Mouse (Mus musculus) embryonic facial prominence, embryonic 13.5 days (tissue): ENCODE measurements around the gene Bst2. TPM values are rescaled to one million over a fixed set of nuclear protein-coding genes. Genes with fewer than 3 reads are reported as not detected.

Experiments used
- ATAC-seq: fragments of 200-750 bp; cut with Nextera tagmentation; 2 replicates; pipeline ENCODE4 v1.8.0; 2017; ENCODE audit warnings: low read depth; ENCODE audit not compliant: insufficient number of reproducible peaks, insufficient read depth, low FRiP score, low TSS enrichment
- H3K27ac ChIP-seq: fragments of 300-500 bp; sonication (generic); 2 replicates; pipeline ENCODE4 v1.5.1; 2015; ENCODE audit warnings: moderate library complexity, mild to moderate bottlenecking, inconsistent platforms
- H3K27me3 ChIP-seq: fragments of 300-500 bp; sonication (generic); 2 replicates; pipeline ENCODE4 v1.6.1; 2015; ENCODE audit warnings: mild to moderate bottlenecking, inconsistent platforms
- H3K36me3 ChIP-seq: fragments of 300-500 bp; sonication (generic); 2 replicates; pipeline ENCODE4 v1.6.1; 2015; ENCODE audit warnings: mild to moderate bottlenecking, inconsistent platforms
- H3K4me1 ChIP-seq: fragments of 300-500 bp; sonication (generic); 2 replicates; pipeline ENCODE4 v1.6.1; 2015; ENCODE audit warnings: inconsistent platforms
- H3K4me2 ChIP-seq: fragments of 300-500 bp; sonication (generic); 2 replicates; pipeline ENCODE4 v1.6.1; 2015; ENCODE audit warnings: moderate library complexity, mild to moderate bottlenecking, inconsistent platforms
- H3K4me3 ChIP-seq: fragments of 300-500 bp; sonication (generic); 2 replicates; pipeline ENCODE4 v1.5.1; 2015; ENCODE audit warnings: mild to moderate bottlenecking, inconsistent platforms
- H3K9ac ChIP-seq: fragments of 300-500 bp; sonication (generic); 2 replicates; pipeline ENCODE4 v1.6.1; 2015; ENCODE audit warnings: mild to moderate bottlenecking, inconsistent platforms
- H3K9me3 ChIP-seq: fragments of 300-500 bp; sonication (generic); 2 replicates; pipeline ENCODE4 v1.6.1; 2016; ENCODE audit warnings: inconsistent platforms
- WGBS: fragments of 180-500 bp; shearing (Covaris S2); methylation state at CpG from one replicate; pipeline ENCODE4 v1.1.7; 2015; ENCODE audit warnings: mixed read lengths; 5-methylcytosine and 5-hydroxymethylcytosine counted together
- polyA plus RNA-seq: library from polyadenylated mRNA; unstranded; fragments of >200 nt; fragmentation: Nextera tagmentation; extraction: Ambion mirVana; gene quantifications from 2 replicates; pipeline ENCODE4 v1.2.1, GENCODE M21; 2015

Bst2 gene
- polyA plus RNA-seq, 1 experiment from 2014 or later, result 18.0 TPM

- peak within 1 kb of the TSS; percentile 56 for H3K9ac ChIP-seq
- H3K4me2 ChIP-seq, result peak within 1 kb of the TSS; percentile 64
- no peak within 1 kb of the TSS for H3K27ac ChIP-seq
- ATAC-seq, result no peak
- peak within 1 kb of the TSS; percentile 43 for H3K4me3 ChIP-seq
- H3K36me3 ChIP-seq, result no peaks in the 10 kb centered on the region
- WGBS, result 4% methylated on average over 70 of the region's 70 CpGs
- H3K4me1 ChIP-seq, result peaks cover 21% of the 10 kb centered on the region
- H3K27me3 ChIP-seq, result peaks cover 80% of the 10 kb centered on the region
- H3K9me3 ChIP-seq, result no peaks in the 10 kb centered on the region
Observed at GRCm38 (mm10) chr8:71558071-71558957, 21.1 kb upstream of the Bst2 start, which contains the start of gene Tmem221. Gene Tmem221 (minus strand): TSS chr8:71558871.

DNA sequence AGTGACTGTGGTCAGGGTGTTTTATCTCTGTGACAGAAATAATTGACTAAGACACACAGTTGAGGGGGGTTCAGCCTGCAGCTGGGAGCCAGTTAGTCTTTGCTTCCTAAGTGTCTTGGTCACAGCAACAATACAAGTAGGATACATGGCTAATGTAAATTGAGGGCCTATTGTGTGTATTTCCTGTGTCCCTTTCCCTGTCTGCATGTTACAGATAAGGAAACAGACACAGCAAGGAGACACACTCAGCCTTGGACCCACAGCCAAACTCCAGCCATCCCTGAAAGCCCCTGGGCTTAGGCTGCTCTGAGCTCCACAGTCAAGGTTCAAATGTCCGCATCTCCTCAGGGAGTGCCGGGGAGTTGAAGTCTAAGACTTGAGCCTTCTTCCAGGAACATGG, 17.4 kb upstream of the Bst2 start:
- Histone ChIP-seq H3K27ac (no peak overlapping the region), H3K27me3 (peaks cover 44% of the 10 kb centered on the region)
- 93% methylated on average over 2 of the region's 2 CpGs for WGBS

GRCm38 (mm10) chr8:71554001-71554400, 16.7 kb upstream of the Bst2 start:
- Histone ChIP-seq H3K4me3 (no peak overlapping the region), H3K9me3 (no peaks in the 10 kb centered on the region), H3K4me2 (no peak overlapping the region), H3K4me1 (peaks cover 9% of the 10 kb centered on the region), H3K27me3 (peaks cover 37% of the 10 kb centered on the region), H3K36me3 (0 out of 2 replicates have a peak, but pooled peaks cover 3% of the 10 kb centered on the region), H3K9ac (no peak overlapping the region), H3K27ac (no peak overlapping the region)
- WGBS, result 63% methylated on average over 6 of the region's 6 CpGs
- no peak for ATAC-seq

More for the DNA sequence above, 17.4 kb upstream of the Bst2 start:
- no peak overlapping the region for H3K4me2 ChIP-seq
- ATAC-seq, result no peak
- H3K4me3 ChIP-seq, result no peak overlapping the region
- no peaks in the 10 kb centered on the region for H3K9me3 ChIP-seq
- H3K4me1 ChIP-seq, result peaks cover 12% of the 10 kb centered on the region
- H3K9ac ChIP-seq, result no peak overlapping the region
- no peaks in the 10 kb centered on the region for H3K36me3 ChIP-seq

DNA sequence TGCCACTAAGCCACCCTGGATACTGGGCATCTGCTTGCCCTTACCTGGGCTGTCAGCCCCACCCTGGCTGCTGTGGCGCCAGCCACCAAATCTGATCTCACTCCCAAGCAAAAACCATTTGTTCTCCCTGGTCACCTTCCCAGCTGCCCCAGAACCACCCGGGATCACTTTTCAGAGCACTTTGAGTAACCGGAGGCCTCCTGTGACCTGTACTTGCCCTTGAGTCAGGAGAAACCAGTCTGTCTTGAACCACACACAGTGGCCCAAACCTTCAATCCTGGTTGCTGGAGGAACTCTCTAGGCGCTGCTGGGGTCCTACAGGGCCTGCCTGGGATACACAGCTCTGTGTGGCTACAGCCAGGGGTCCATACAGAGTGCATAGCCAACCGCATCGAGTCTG, 15.5 kb upstream of the Bst2 start:
- Histone ChIP-seq H3K36me3 (peaks cover 14% of the 10 kb centered on the region), H3K27me3 (peaks cover 25% of the 10 kb centered on the region), H3K4me1 (no peaks in the 10 kb centered on the region; the same call in 1 of the 2 replicates), H3K4me3 (no peak overlapping the region), H3K9me3 (no peaks in the 10 kb centered on the region), H3K27ac (no peak overlapping the region), H3K9ac (no peak overlapping the region), H3K4me2 (no peak overlapping the region)
- 41% methylated on average over 6 of the region's 6 CpGs for WGBS
- ATAC-seq, result no peak

DNA sequence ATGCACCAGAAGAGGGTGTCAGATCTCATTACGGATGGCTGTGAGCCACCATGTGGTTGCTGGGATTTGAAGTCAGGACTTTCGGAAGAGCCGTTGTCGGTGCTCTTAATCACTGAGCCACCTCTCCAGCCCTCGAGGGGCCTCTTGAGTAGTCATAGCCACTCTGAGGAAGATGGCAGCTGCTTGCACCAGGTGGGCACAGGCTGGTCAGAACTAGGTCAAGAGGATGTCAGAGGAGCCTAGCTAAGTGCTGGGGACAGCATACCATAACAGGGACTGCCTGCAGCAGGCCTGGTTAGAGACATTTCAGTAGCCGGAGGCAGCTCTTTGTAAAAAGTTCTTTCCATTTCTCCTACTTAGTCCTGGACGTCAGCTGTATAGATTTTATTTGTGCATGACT, 13.5 kb upstream of the Bst2 start:
- H3K27me3 ChIP-seq, result peaks cover 5% of the 10 kb centered on the region
- no peak overlapping the region for H3K27ac ChIP-seq
- H3K4me2 ChIP-seq, result no peak overlapping the region
- ATAC-seq, result no peak
- peaks cover 31% of the 10 kb centered on the region for H3K36me3 ChIP-seq
- H3K9ac ChIP-seq, result no peak overlapping the region
- no peak overlapping the region for H3K4me3 ChIP-seq
- 61% methylated on average over 7 of the region's 7 CpGs for WGBS
- no peaks in the 10 kb centered on the region; the same call in 1 of the 2 replicates for H3K4me1 ChIP-seq
- H3K9me3 ChIP-seq, result no peaks in the 10 kb centered on the region

- Histone ChIP-seq H3K27me3 (no peaks in the 10 kb centered on the region), H3K4me1 (peaks cover 11% of the 10 kb centered on the region), H3K9ac (no peak overlapping the region), H3K4me3 (no peak overlapping the region), H3K36me3 (peaks cover 41% of the 10 kb centered on the region), H3K9me3 (no peaks in the 10 kb centered on the region), H3K27ac (no peak overlapping the region), H3K4me2 (no peak overlapping the region)
- WGBS, result 85% methylated on average over 7 of the region's 7 CpGs
- no peak for ATAC-seq
Observed at GRCm38 (mm10) chr8:71547590-71547989, 10.3 kb upstream of the Bst2 start.

DNA sequence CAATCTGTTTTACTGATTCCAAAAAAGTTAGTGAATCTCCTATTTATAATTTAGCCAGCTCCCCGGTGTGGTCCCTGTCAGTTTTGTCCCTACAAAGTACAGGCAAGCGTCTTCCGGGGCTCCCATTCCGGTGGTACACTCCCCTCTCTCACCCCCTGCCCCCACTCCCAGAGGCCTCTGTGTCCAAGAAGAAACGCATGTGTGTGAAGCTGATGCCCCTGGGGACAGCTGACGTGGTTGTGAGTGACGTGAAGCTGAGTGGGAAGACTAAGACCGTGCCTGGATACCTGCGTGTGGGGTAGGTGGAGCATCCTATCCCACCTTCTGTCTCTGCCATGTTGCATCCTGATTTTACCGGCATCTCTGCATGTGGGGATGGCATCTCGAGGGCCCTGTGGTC, 7.8 kb upstream of the Bst2 start:
- no peaks in the 10 kb centered on the region for H3K27me3 ChIP-seq
- no peak overlapping the region for H3K9ac ChIP-seq
- peaks cover 41% of the 10 kb centered on the region for H3K36me3 ChIP-seq
- peaks cover 11% of the 10 kb centered on the region for H3K4me1 ChIP-seq
- H3K9me3 ChIP-seq, result no peaks in the 10 kb centered on the region
- H3K4me2 ChIP-seq, result no peak overlapping the region
- 88% methylated on average over 11 of the region's 11 CpGs for WGBS
- no peak overlapping the region for H3K27ac ChIP-seq
- no peak for ATAC-seq
- H3K4me3 ChIP-seq, result no peak overlapping the region

DNA sequence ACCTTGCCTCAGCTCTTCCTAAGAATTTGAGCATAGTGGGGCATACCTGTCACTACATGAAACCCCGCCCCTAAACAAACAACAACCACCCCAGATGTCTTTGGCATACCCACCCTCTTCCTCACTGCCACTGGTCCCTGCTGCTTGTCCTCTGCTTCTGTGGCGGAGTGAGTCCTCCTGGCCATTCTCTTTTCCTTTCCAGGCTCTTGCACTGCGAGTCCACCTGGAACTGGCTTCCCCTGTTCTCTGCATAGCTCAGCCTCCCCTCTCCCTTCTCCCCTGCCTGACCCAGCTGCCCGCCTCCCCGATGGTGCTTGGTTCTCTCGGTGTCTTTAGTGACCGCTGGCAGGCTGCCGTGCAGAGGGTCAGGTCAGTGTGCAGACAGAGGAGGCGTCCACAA, 6.5 kb upstream of the Bst2 start:
- Histone ChIP-seq H3K27me3 (no peaks in the 10 kb centered on the region), H3K9ac (peak overlapping the region; percentile 87; the same call in 1 of the 2 replicates), H3K9me3 (no peaks in the 10 kb centered on the region), H3K4me3 (peak overlapping the region; percentile 93), H3K36me3 (peaks cover 35% of the 10 kb centered on the region), H3K4me2 (peak overlapping the region; percentile 89), H3K27ac (no peak overlapping the region), H3K4me1 (peaks cover 11% of the 10 kb centered on the region)
- 85% methylated on average over 9 of the region's 9 CpGs for WGBS
- ATAC-seq, result no peak

- peaks cover 14% of the 10 kb centered on the region for H3K4me1 ChIP-seq
- WGBS, result under 1% methylated on average over 55 of the region's 55 CpGs
- H3K27me3 ChIP-seq, result no peaks in the 10 kb centered on the region
- no peak within 1 kb of the TSS for H3K27ac ChIP-seq
- H3K9me3 ChIP-seq, result no peaks in the 10 kb centered on the region
- ATAC-seq, result peak; percentile 88
- peak within 1 kb of the TSS; percentile 93 for H3K4me3 ChIP-seq
- H3K4me2 ChIP-seq, result peak within 1 kb of the TSS; percentile 89
- H3K9ac ChIP-seq, result peak within 1 kb of the TSS; percentile 87
- peaks cover 27% of the 10 kb centered on the region for H3K36me3 ChIP-seq
Observed at GRCm38 (mm10) chr8:71542632-71543343, 5.5 kb upstream of the Bst2 start, which contains the start of gene Mvb12a. Gene Mvb12a (plus strand): TSS chr8:71542922.

DNA sequence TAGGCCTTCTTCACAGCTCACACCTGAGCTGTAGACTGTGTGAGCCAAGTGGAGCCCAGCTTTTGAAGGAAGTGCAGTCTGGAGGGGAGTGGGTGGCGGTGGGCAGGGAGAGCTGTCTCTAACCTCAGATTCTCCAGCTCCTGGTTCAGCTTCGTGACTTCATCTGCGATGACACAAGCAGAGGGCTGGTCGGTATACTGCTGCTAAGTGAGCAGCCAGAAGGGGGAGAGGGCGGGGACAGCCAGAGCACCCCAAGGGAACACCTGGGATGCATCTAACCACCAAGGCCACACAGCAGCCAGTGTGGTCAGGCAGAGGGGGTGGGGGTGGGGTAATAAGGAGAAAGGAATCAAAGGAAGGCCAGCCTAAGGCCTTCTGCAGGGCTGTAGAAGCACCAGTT, 1.6 kb downstream of the Bst2 start:
- Histone ChIP-seq H3K4me3 (no peak overlapping the region), H3K27ac (no peak overlapping the region), H3K4me2 (no peak overlapping the region), H3K27me3 (0 out of 2 replicates have a peak, but pooled peaks cover 9% of the 10 kb centered on the region), H3K36me3 (no peaks in the 10 kb centered on the region), H3K9me3 (no peaks in the 10 kb centered on the region), H3K4me1 (peaks cover 14% of the 10 kb centered on the region), H3K9ac (no peak overlapping the region)
- ATAC-seq, result no peak
- WGBS, result 56% methylated on average over 5 of the region's 5 CpGs

DNA sequence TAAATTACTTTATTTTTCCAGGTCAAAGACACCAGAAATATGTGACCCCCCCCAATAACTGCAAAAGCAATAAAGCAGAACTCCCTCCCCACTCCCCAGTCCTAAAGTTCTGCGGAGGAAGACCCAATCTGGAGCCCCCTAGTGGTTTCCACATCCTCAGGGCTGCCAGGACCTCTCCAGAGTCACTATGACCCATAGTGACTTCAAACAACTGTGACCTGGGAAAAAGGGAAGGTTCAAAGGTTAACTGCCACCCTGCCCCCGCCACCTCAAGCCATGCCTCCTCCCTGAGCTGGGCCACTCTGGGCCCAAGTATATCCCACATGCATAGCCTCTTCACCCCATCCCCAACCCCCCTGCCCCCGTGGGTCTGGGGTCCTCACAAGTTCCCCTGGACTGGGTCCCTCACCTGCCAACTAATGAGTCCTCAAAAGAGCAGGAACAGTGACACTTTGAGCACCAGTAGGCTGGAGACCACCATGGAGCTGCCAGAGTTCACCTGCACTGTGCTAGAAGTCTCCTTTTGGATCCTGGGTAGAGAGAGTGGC, 2.9 kb downstream of the Bst2 start:
- Histone ChIP-seq H3K9me3 (no peaks in the 10 kb centered on the region), H3K9ac (no peak overlapping the region), H3K27me3 (0 out of 2 replicates have a peak, but pooled peaks cover 9% of the 10 kb centered on the region), H3K27ac (no peak overlapping the region), H3K4me2 (no peak overlapping the region), H3K4me3 (no peak overlapping the region), H3K36me3 (no peaks in the 10 kb centered on the region), H3K4me1 (peaks cover 14% of the 10 kb centered on the region)
- no peak for ATAC-seq
- WGBS, result 41% methylated on average over 3 of the region's 3 CpGs
